Mouse (Mus musculus): ENCODE results near the gene Trrap.

DNA sequence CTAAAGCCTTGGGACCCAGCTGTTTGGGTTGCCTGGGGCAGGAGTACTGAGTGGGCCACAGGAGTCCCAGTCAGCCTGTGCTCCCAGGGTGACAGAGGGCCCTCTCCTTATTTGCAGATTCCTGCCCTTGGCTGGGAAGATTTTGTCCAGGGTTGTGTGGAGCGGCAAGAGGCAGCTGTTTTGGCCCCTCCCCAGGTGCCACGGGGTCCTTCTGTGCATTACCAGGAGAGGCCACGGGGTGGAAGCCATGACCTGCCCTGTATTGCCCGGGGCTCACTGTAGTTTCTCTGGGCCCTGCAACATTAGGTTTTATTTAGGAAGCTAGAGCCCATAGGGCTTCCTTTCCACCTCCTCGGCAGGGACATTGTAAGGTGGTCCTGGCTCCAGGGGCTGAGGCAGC is 86.4 kb downstream of the Trrap start:
- TF ChIP-seq POLR2A (IDR thresholded peaks at IDR 0.05; ENCODE audit: control insufficient read depth, low read depth, low read length) (no peak), CTCF (IDR thresholded peaks at IDR 0.05; ENCODE audit: control insufficient read depth, insufficient read depth, insufficient replicate concordance, low read depth, low read length) (no peak)

All from testis, adult 2 months (tissue).